Mouse (Mus musculus) central nervous system, embryonic 14 days (tissue): ENCODE results near the gene Slc1a6. TPM values are rescaled to one million over a fixed set of nuclear protein-coding genes. Genes with fewer than 3 reads are reported as not detected.

Source experiments
- polyA plus RNA-seq: library from polyadenylated mRNA; depleted of rRNA; stranded (reverse); fragments of >200 nt; gene quantifications from 2 replicates; pipeline ENCODE4 v1.2.3, GENCODE M21; 2012; rRNA removed

The Slc1a6 gene
- polyA plus RNA-seq: 9.2 and 10.9 TPM in 2 replicates

DNA sequence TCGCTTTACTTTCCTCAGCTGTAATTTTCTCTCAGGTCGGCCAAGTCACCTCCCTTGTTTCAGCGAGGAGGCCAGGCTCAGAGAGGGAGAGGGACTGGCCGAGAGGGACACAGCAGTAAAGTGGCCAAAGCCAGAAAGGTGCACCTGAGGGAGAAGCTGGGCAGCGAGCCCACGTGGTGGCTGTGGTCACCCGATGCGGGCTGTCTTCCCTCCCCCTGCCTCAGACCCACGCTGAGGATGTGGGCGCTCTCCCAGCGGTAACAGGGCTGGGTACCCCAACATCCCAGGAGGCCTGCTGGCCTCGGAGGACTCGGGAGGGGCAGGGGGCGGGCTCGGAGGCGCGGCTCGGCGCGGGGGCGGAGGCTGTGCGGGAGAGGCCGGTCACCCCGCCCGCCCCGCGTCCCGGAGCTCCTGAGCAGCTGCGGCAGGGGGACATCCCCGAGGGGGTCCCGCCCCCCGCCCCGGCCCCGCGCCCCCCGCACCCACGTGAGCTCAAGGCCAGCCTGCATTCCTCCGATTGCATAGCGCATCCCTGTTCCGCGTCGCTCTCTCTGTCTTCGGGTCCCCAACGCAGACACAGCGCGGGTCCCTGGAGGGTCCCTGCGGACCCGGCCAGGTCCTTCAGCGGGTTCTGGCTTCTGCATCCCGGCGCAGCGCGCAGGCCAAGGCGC, at the start of gene Slc1a6:
TSS of gene Slc1a6 (plus strand) at position 516 of the 671 bp plus-strand sequence.

GRCm38 (mm10) chr10:78752452-78753191, 27.7 kb upstream of the Slc1a6 start, which contains the start of gene Ccdc105:
Gene Ccdc105 (minus strand): TSS chr10:78753065.

DNA sequence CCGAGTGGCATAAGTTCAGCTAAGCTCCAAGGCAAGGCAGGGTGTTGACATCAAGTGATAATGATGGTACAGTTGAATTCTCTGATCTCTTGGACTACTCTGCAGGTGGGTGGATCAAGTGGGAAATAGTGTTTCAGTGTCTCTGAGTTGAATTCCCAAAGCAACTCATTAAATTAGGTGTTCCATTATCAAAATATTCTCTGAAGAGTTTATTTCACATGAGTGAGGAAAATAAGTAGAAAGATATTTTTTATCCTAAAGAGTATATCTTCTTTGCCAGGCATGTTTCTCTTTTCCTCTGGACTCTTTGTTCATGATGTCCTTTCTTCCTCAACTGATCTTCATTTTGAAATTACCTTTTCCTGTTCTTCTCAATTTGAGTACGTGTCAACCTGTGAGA, 71.8 kb downstream of the Slc1a6 start, which contains the start of gene Olfr1356:
TSS of gene Olfr1356 (minus strand) at position 101 of the 400 bp plus-strand sequence.

Other genes with a start within 250 kb of the Slc1a6 start
- 40.9 and 56.5 TPM in 2 replicates for gene Ilvbl, start 206.2 kb upstream of the Slc1a6 start, polyA plus RNA-seq
- 9.6 and 15.8 TPM in 2 replicates for gene Syde1, start 188.5 kb upstream of the Slc1a6 start, polyA plus RNA-seq
- gene Olfr1357, start 162.4 kb upstream of the Slc1a6 start, polyA plus RNA-seq: not detected in 2 replicates
- 0.24 TPM in 1 of 2 replicates, not detected in the other for gene Casp14, start 62.2 kb upstream of the Slc1a6 start, polyA plus RNA-seq
- 0.14 and 0.15 TPM in 2 replicates for gene Ccdc105, start 27.4 kb upstream of the Slc1a6 start, polyA plus RNA-seq
- not detected in 2 replicates for gene Olfr1356, start 71.7 kb downstream of the Slc1a6 start, polyA plus RNA-seq
- gene Olfr1355, start 95.0 kb downstream of the Slc1a6 start, polyA plus RNA-seq: not detected in 2 replicates
- gene Olfr1354, start 132.7 kb downstream of the Slc1a6 start, polyA plus RNA-seq: not detected in 2 replicates
- not detected in 2 replicates for gene Olfr8, start 170.1 kb downstream of the Slc1a6 start, polyA plus RNA-seq
- not detected in 2 replicates for gene Olfr1353, start 182.8 kb downstream of the Slc1a6 start, polyA plus RNA-seq
- not detected in 2 replicates for gene Olfr1352, start 200.6 kb downstream of the Slc1a6 start, polyA plus RNA-seq
- not detected in 2 replicates for gene Olfr1351, start 232.0 kb downstream of the Slc1a6 start, polyA plus RNA-seq
- gene Olfr57, start 248.2 kb downstream of the Slc1a6 start, polyA plus RNA-seq: not detected in 2 replicates